Mouse (Mus musculus): ENCODE data around the gene Tsr1. TPM values are rescaled to one million over a fixed set of nuclear protein-coding genes. Genes with fewer than 3 reads are reported as not detected.
A peak's percentile ranks its signal among the peaks of the same experiment; 100 is the strongest.

Tsr1 gene
- polyA plus RNA-seq, 1 experiment from 2014 or later = 55.1 TPM

GRCm38 (mm10) chr11:74866640-74867039 lies 31.2 kb upstream of the Tsr1 start:
- no peak for ATAC-seq (ENCODE audit: insufficient read depth)
- 73% methylated on average over 4 of the region's 4 CpGs for WGBS

GRCm38 (mm10) chr11:74867181-74867580 lies 30.7 kb upstream of the Tsr1 start:
- Histone ChIP-seq H3K4me2 (no peak overlapping the region), H3K9ac (no peak overlapping the region), H3K27ac (ENCODE audit: low read depth) (no peak overlapping the region), H3K4me3 (ENCODE audit: low read depth, low read length) (no peak overlapping the region), H3K4me1 (ENCODE audit: insufficient read depth) (peaks cover 4% of the 10 kb centered on the region; the same call in 1 of the 2 replicates), H3K9me3 (ENCODE audit: low read depth, low read length) (no peaks in the 10 kb centered on the region), H3K36me3 (ENCODE audit: insufficient read depth) (no peaks in the 10 kb centered on the region), H3K27me3 (ENCODE audit: insufficient read depth, low read length) (no peaks in the 10 kb centered on the region)
- no peak for TF ChIP-seq CTCF (IDR thresholded peaks at IDR 0.05; ENCODE audit: low read depth)
- ATAC-seq (ENCODE audit: insufficient read depth) (no peak), DNase-seq (no peak)
- 82% methylated on average over 2 of the region's 2 CpGs for WGBS

More at GRCm38 (mm10) chr11:74866640-74867039, 31.2 kb upstream of the Tsr1 start:
- TF ChIP-seq CTCF (IDR thresholded peaks at IDR 0.05; ENCODE audit: low read depth) = no peak
- H3K9me3 ChIP-seq (ENCODE audit: low read depth, low read length) = no peaks in the 10 kb centered on the region
- H3K4me3 ChIP-seq (ENCODE audit: low read depth, low read length) = no peak overlapping the region
- H3K4me1 ChIP-seq (ENCODE audit: insufficient read depth) = peaks cover 4% of the 10 kb centered on the region; the same call in 1 of the 2 replicates
- no peaks in the 10 kb centered on the region for H3K36me3 ChIP-seq (ENCODE audit: insufficient read depth)
- no peak overlapping the region for H3K9ac ChIP-seq
- no peaks in the 10 kb centered on the region for H3K27me3 ChIP-seq (ENCODE audit: insufficient read depth, low read length)
- H3K27ac ChIP-seq (ENCODE audit: low read depth) = no peak overlapping the region
- H3K4me2 ChIP-seq = no peak overlapping the region
- DNase-seq = no peak

DNA sequence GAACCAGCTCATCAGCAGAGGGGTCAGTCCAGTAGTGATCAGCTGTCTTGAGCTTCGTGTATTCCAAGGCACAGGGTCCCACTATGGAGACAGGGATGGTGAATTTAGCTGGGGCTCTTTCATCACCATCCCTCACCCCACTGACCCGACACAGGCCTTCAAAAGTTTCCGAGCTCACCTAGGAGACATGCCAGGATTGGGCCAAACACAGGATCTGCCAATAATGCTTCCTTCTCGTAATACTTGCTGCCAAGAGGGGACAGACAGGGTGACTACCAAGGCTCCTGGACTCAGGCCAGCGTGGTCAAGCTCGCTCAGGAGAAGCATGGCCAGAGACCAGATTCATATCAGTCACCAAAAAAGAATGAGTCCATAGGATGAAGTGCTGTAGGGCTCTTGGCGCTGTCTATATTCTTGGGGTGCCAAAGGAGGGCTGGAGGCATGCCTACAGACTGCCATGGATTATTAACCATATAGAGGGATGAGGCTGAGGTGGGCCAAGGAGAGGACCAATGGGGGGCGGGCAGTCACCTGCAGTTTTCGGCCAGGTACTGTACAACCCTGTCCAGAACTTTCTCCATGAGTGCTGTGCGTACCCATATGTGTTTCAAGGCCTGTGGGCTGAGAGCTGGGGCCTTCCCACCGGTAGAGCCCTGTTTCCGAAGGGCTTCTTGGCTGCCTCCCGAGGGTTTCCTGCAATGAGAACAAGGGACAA lies 29.7 kb upstream of the Tsr1 start:
- H3K4me1 ChIP-seq (ENCODE audit: insufficient read depth) = peaks cover 4% of the 10 kb centered on the region; the same call in 1 of the 2 replicates
- H3K4me2 ChIP-seq = no peak overlapping the region
- ATAC-seq (ENCODE audit: insufficient read depth) (no peak), DNase-seq (no peak)
- 83% methylated on average over 13 of the region's 13 CpGs for WGBS
- no peaks in the 10 kb centered on the region for H3K9me3 ChIP-seq (ENCODE audit: low read depth, low read length)
- no peak overlapping the region for H3K27ac ChIP-seq (ENCODE audit: low read depth)
- H3K36me3 ChIP-seq (ENCODE audit: insufficient read depth) = no peaks in the 10 kb centered on the region
- no peak overlapping the region for H3K4me3 ChIP-seq (ENCODE audit: low read depth, low read length)
- TF ChIP-seq CTCF (IDR thresholded peaks at IDR 0.05; ENCODE audit: low read depth) = no peak
- H3K27me3 ChIP-seq (ENCODE audit: insufficient read depth, low read length) = no peaks in the 10 kb centered on the region
- no peak overlapping the region for H3K9ac ChIP-seq

DNA sequence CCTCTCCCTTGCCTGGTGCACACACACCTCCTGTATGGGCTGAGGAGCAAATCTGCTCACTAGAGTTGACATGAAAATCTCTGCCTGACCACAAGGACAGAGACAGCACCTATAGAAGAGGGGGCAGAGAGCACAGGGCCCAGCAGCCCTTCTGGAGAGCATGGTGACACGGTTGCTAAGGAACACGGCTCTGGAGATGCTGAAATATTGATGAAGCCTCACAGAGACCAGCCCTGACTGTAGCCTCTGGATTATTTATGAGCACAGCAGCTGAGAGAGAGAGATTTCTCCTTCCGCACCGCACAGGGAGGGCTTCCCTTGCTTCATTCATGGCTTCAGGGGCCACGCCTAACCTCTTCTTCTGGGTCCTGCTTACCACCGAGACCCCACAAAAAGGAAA lies 28.3 kb upstream of the Tsr1 start:
- ATAC-seq (ENCODE audit: insufficient read depth) (no peak), DNase-seq (no peak)
- WGBS = 85% methylated on average over 6 of the region's 6 CpGs
- Histone ChIP-seq H3K9me3 (ENCODE audit: low read depth, low read length) (no peaks in the 10 kb centered on the region), H3K36me3 (ENCODE audit: insufficient read depth) (no peaks in the 10 kb centered on the region), H3K4me1 (ENCODE audit: insufficient read depth) (peaks cover 4% of the 10 kb centered on the region; the same call in 1 of the 2 replicates), H3K4me3 (ENCODE audit: low read depth, low read length) (no peak overlapping the region), H3K27ac (ENCODE audit: low read depth) (no peak overlapping the region), H3K27me3 (ENCODE audit: insufficient read depth, low read length) (no peaks in the 10 kb centered on the region), H3K9ac (no peak overlapping the region), H3K4me2 (no peak overlapping the region)
- TF ChIP-seq CTCF (IDR thresholded peaks at IDR 0.05; ENCODE audit: low read depth) = no peak

DNA sequence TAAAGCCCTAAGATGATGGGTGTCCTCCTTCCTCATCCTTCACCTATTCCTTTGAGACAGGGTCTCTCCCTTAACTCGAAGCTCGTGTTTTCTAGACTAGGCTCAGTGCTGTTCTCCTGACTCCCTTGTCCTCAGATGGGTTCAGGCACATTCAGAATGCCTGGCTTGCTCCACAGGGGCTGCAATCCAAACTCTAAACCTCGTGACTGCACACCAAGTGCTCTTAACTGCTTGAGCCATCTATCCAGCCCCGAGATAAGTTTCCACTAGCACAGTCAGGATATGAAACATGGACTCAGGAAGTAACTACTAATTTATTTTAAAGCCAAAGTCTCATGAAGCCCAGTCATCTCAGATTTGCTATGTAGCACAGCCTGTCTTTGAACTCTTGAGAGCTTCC lies 27.3 kb upstream of the Tsr1 start:
- no peak for TF ChIP-seq CTCF (IDR thresholded peaks at IDR 0.05; ENCODE audit: low read depth)
- 63% methylated on average over 4 of the region's 4 CpGs for WGBS
- Histone ChIP-seq H3K4me1 (ENCODE audit: insufficient read depth) (peaks cover 4% of the 10 kb centered on the region; the same call in 1 of the 2 replicates), H3K9ac (no peak overlapping the region), H3K27me3 (ENCODE audit: insufficient read depth, low read length) (no peaks in the 10 kb centered on the region), H3K4me3 (ENCODE audit: low read depth, low read length) (no peak overlapping the region), H3K27ac (ENCODE audit: low read depth) (no peak overlapping the region), H3K9me3 (ENCODE audit: low read depth, low read length) (no peaks in the 10 kb centered on the region), H3K36me3 (ENCODE audit: insufficient read depth) (no peaks in the 10 kb centered on the region), H3K4me2 (no peak overlapping the region)
- DNase-seq (no peak), ATAC-seq (ENCODE audit: insufficient read depth) (no peak)

DNA sequence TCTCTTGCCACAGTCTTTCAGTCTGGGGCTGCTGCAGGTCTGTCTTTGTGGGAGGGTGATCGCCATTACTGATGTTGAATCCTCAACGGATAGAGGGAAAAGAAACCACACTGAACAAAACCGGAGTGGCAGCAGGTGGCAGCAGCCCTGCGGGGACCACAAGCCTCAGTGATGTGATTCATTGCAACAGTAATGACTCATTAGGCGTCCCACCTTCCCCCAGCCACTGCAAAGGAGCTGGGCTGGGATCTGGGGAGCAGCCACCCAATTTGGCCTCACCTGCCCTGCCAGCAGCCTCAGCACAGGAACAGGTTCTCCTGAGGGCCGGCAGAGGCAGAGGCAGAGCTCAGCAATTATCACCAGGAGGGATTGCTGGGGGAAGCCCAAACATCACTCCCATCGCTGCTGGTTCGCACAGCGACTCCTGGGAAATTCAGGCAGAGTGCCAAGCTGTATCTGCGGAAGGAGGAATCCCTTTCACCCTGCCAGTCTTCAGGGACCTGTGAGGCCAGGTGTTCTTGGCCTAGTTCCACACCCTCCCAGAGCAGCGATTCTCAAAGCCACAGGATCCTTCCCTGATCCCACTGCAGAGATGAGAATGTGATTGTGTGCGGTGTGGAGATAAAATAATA lies 26.8 kb upstream of the Tsr1 start:
- Histone ChIP-seq H3K4me3 (ENCODE audit: low read depth, low read length) (no peak overlapping the region), H3K36me3 (ENCODE audit: insufficient read depth) (no peaks in the 10 kb centered on the region), H3K9ac (peak overlapping the region; percentile 9; the same call in 1 of the 2 replicates), H3K27me3 (ENCODE audit: insufficient read depth, low read length) (no peaks in the 10 kb centered on the region), H3K27ac (ENCODE audit: low read depth) (no peak overlapping the region), H3K4me1 (ENCODE audit: insufficient read depth) (peaks cover 4% of the 10 kb centered on the region; the same call in 1 of the 2 replicates), H3K9me3 (ENCODE audit: low read depth, low read length) (no peaks in the 10 kb centered on the region), H3K4me2 (no peak overlapping the region)
- DNase-seq = peak; percentile 32
- no peak for ATAC-seq (ENCODE audit: insufficient read depth)
- TF ChIP-seq CTCF (IDR thresholded peaks at IDR 0.05; ENCODE audit: low read depth) = no peak
- 38% methylated on average over 12 of the region's 12 CpGs for WGBS

- no peaks in the 10 kb centered on the region for H3K27me3 ChIP-seq (ENCODE audit: insufficient read depth, low read length)
- no peak for DNase-seq
Observed at GRCm38 (mm10) chr11:74874630-74875029, 23.2 kb upstream of the Tsr1 start.

More at GRCm38 (mm10) chr11:74874630-74875029, 23.2 kb upstream of the Tsr1 start:
- TF ChIP-seq CTCF (IDR thresholded peaks at IDR 0.05; ENCODE audit: low read depth) = no peak
- Histone ChIP-seq H3K4me1 (ENCODE audit: insufficient read depth) (peaks cover 4% of the 10 kb centered on the region; the same call in 1 of the 2 replicates), H3K4me2 (no peak overlapping the region), H3K4me3 (ENCODE audit: low read depth, low read length) (no peak overlapping the region), H3K9ac (no peak overlapping the region), H3K27ac (ENCODE audit: low read depth) (no peak overlapping the region), H3K9me3 (ENCODE audit: low read depth, low read length) (no peaks in the 10 kb centered on the region), H3K36me3 (ENCODE audit: insufficient read depth) (no peaks in the 10 kb centered on the region)
- no peak for ATAC-seq (ENCODE audit: insufficient read depth)
- 66% methylated on average over 3 of the region's 3 CpGs for WGBS
